Mouse (Mus musculus) frontal cortex, postnatal 36 days (tissue): ENCODE data around the gene Acbd6.

Source experiments
- DNase-seq, 2 experiments: peaks; one replicate each; pipeline ENCODE4 v3.0.0; 2022; ENCODE audit warnings: low spot score in 2 of 2

Gene Acbd6

GRCm38 (mm10) chr1:155560021-155560420, 2.1 kb downstream of the Acbd6 start:
- no peak for DNase-seq

- no peak for DNase-seq
Measured at GRCm38 (mm10) chr1:155560678-155561077, 2.8 kb downstream of the Acbd6 start.

GRCm38 (mm10) chr1:155562206-155562605, 4.3 kb downstream of the Acbd6 start:
- DNase-seq, result no peak

- DNase-seq, result no peak
Measured at GRCm38 (mm10) chr1:155564741-155565140, 6.8 kb downstream of the Acbd6 start.

- no peak for DNase-seq
Measured at GRCm38 (mm10) chr1:155568133-155568532, 10.2 kb downstream of the Acbd6 start.

GRCm38 (mm10) chr1:155569340-155569739, 11.4 kb downstream of the Acbd6 start:
- no peak for DNase-seq

- DNase-seq, result peak; percentile 71 to 88
Measured at GRCm38 (mm10) chr1:155574966-155575673, 17.2 kb downstream of the Acbd6 start.

GRCm38 (mm10) chr1:155576432-155576831, 18.5 kb downstream of the Acbd6 start:
- peak in 1 of 2 experiments; percentile 49 for DNase-seq

- DNase-seq, result no peak
Measured at GRCm38 (mm10) chr1:155577316-155577715, 19.4 kb downstream of the Acbd6 start.

GRCm38 (mm10) chr1:155587961-155588360, 30.0 kb downstream of the Acbd6 start:
- no peak for DNase-seq

GRCm38 (mm10) chr1:155594141-155594540, 36.2 kb downstream of the Acbd6 start:
- DNase-seq, result no peak

GRCm38 (mm10) chr1:155596576-155596975, 38.7 kb downstream of the Acbd6 start:
- DNase-seq, result no peak

- DNase-seq, result no peak
Measured at GRCm38 (mm10) chr1:155604706-155605105, 46.8 kb downstream of the Acbd6 start.

GRCm38 (mm10) chr1:155605391-155606155, 47.7 kb downstream of the Acbd6 start:
- no peak for DNase-seq

- no peak for DNase-seq
Measured at GRCm38 (mm10) chr1:155606156-155606531, 48.2 kb downstream of the Acbd6 start.

- DNase-seq, result no peak
Measured at GRCm38 (mm10) chr1:155608524-155608923, 50.6 kb downstream of the Acbd6 start.

- DNase-seq, result no peak
Measured at GRCm38 (mm10) chr1:155614426-155614825, 56.5 kb downstream of the Acbd6 start.

GRCm38 (mm10) chr1:155621075-155621474, 63.2 kb downstream of the Acbd6 start:
- DNase-seq, result no peak

GRCm38 (mm10) chr1:155623192-155623591, 65.3 kb downstream of the Acbd6 start:
- no peak for DNase-seq

GRCm38 (mm10) chr1:155627746-155628145, 69.8 kb downstream of the Acbd6 start:
- no peak for DNase-seq

GRCm38 (mm10) chr1:155636648-155637047, 78.7 kb downstream of the Acbd6 start:
- no peak for DNase-seq

- peak; percentile 18 to 45 for DNase-seq
Measured at GRCm38 (mm10) chr1:155645816-155646215, 87.9 kb downstream of the Acbd6 start.
